Mouse (Mus musculus) CH12.LX (cell line): ENCODE measurements at regions not wholly inside any gene's neighbourhood (a gene's known extent, or its start where the extent isn't known, plus 50 kb on each side); places are given as distances from the start of the nearest gene placed in this dataset.

Experiments used
- DNase-seq: peaks from one replicate; pipeline ENCODE4 v3.0.0-alpha.2; 2013; ENCODE audit errors: extremely low read depth
- H3K27ac ChIP-seq: 2 replicates; pipeline ENCODE4 v1.5.1; 2012; ENCODE audit warnings: low read depth, mild to moderate bottlenecking, control low read depth, moderate library complexity; ENCODE audit not compliant: insufficient read depth
- H3K27me3 ChIP-seq: replicated peaks from 2 replicates; pipeline ENCODE3; 2012; ENCODE audit warnings: inconsistent platforms
- H3K36me3 ChIP-seq, 2 experiments: replicated peaks in 1 of 2; 2 replicates each; pipeline versions ENCODE3 to v1.6.1; 2012; ENCODE audit warnings: inconsistent platforms in 1 of 2, low read length in 1 of 2, mild to moderate bottlenecking in 1 of 2, mixed read lengths in 1 of 2, moderate library complexity in 1 of 2; ENCODE audit not compliant: control insufficient read depth in 1 of 2, insufficient read depth in 1 of 2
- H3K4me1 ChIP-seq, 2 experiments: 2 replicates each; pipeline ENCODE4 v1.6.1; 2012; ENCODE audit warnings: inconsistent platforms in 1 of 2, moderate library complexity in 1 of 2; ENCODE audit not compliant: insufficient read depth in 2 of 2, control insufficient read depth in 1 of 2
- H3K4me2 ChIP-seq: 2 replicates; pipeline ENCODE4 v1.6.1; 2012; ENCODE audit warnings: low read depth, mild to moderate bottlenecking, control low read depth; ENCODE audit not compliant: poor library complexity, insufficient read depth, severe bottlenecking
- H3K4me3 ChIP-seq, 3 experiments: fragments of 150-350 bp in 1 of 3; sonication (generic) in 1 of 3; replicated peaks in 1 of 3; 2 replicates each; pipeline versions ENCODE3 to v1.5.1; 2011 to 2012; ENCODE audit warnings: low read depth in 2 of 3, low read length in 2 of 3, mild to moderate bottlenecking in 2 of 3, moderate library complexity in 2 of 3, control low read depth in 1 of 3, improper control_type of control experiment in 1 of 3, inconsistent platforms in 1 of 3, mixed read lengths in 1 of 3; ENCODE audit not compliant: poor library complexity in 1 of 3
- H3K79me2 ChIP-seq: replicated peaks from 2 replicates; pipeline ENCODE4 v1.6.1; 2012; ENCODE audit warnings: mild to moderate bottlenecking, moderate library complexity; ENCODE audit not compliant: control insufficient read depth, poor library complexity, insufficient read depth, severe bottlenecking; ENCODE audit errors: extremely low read depth
- H3K9ac ChIP-seq: 2 replicates; pipeline ENCODE4 v1.6.1; 2012; ENCODE audit warnings: low read depth, mild to moderate bottlenecking, control low read depth, moderate library complexity; ENCODE audit not compliant: insufficient read depth
- H3K9me3 ChIP-seq: replicated peaks from 2 replicates; pipeline ENCODE3; 2012; ENCODE audit warnings: low read length, inconsistent platforms, mixed read lengths
- BHLHE40 ChIP-seq: IDR thresholded peaks from 2 replicates; pipeline ENCODE4 v1.6.1; 2011; ENCODE audit warnings: mild to moderate bottlenecking, low read depth, low read length, improper control_type of control experiment
- CTCF ChIP-seq, 2 experiments: IDR thresholded peaks in 1 of 2; conservative IDR thresholded peaks in 1 of 2; 2 replicates each; pipeline ENCODE4 v1.5.1; 2011 to 2012; ENCODE audit warnings: low read depth in 2 of 2, low read length in 2 of 2, improper control_type of control experiment in 1 of 2, inconsistent platforms in 1 of 2, mild to moderate bottlenecking in 1 of 2, moderate library complexity in 1 of 2
- HCFC1 ChIP-seq: IDR thresholded peaks from 2 replicates; pipeline ENCODE4 v1.6.1; 2012; ENCODE audit warnings: low read depth, mild to moderate bottlenecking, inconsistent platforms, low read length, improper control_type of control experiment
- NELFE ChIP-seq: IDR thresholded peaks from 2 replicates; pipeline ENCODE4 v1.6.1; 2011; ENCODE audit warnings: low read depth, low read length, improper control_type of control experiment
- RAD21 ChIP-seq: IDR thresholded peaks from 2 replicates; pipeline ENCODE4 v1.6.1; 2011; ENCODE audit warnings: low read depth, mild to moderate bottlenecking, low read length, improper control_type of control experiment, moderate library complexity
- SMC3 ChIP-seq: IDR thresholded peaks from 2 replicates; pipeline ENCODE4 v1.6.1; 2011; ENCODE audit warnings: low read depth, low read length, improper control_type of control experiment
- dilution Hi-C: fragments of 300-500 bp; cut with MboI; formaldehyde crosslinking; loops from 2 replicates; pipeline ENCODE4 v1.14.3; 2020; ENCODE audit warnings: low sequenced_read_pairs; ENCODE audit not compliant: extremely low pct_unique_long_range_greater_than_20kb, extremely low pct_ligation_motif_present
- in situ Hi-C: fragments of 300-500 bp; cut with MboI; formaldehyde crosslinking; loops from 3 replicates; pipeline ENCODE4 v1.14.3; 2019; ENCODE audit warnings: low sequenced_read_pairs, low pct_ligation_motif_present, low pct_unique_long_range_greater_than_20kb, mixed read lengths

- Histone ChIP-seq H3K9me3 (no peaks in the 10 kb centered on the region), H3K4me3 (no peak overlapping the region), H3K27me3 (no peaks in the 10 kb centered on the region), H3K4me2 (no peak overlapping the region), H3K4me1 (no peaks in the 10 kb centered on the region), H3K36me3 (no peaks in the 10 kb centered on the region), H3K79me2 (no peaks in the 10 kb centered on the region), H3K9ac (no peak overlapping the region), H3K27ac (no peak overlapping the region)
- in situ Hi-C loops, result no loop called here
- dilution Hi-C loops, result no loop called here
- TF ChIP-seq RAD21 (peak; percentile 71), NELFE (no peak), HCFC1 (no peak), CTCF (conservative IDR thresholded peaks at IDR 0.05 in 1 of 2, IDR thresholded peaks at IDR 0.05 in 1 of 2; ENCODE audit: low read depth in 2 of 2, low read length in 2 of 2) (peak in 1 of 2 experiments; percentile 64; a peak in 2 of 4 replicates), SMC3 (peak; percentile 52), BHLHE40 (peak; percentile 58; the same call in 1 of the 2 replicates)
- DNase-seq, result peak; percentile 17
These were observed 185.4 kb upstream of the Mageb4 start for GRCm38 (mm10) chrX:86490309-86490708.
